Mouse (Mus musculus) lung, adult 2 months (tissue): ENCODE measurements at regions not wholly inside any gene's neighbourhood (a gene's known extent, or its start where the extent isn't known, plus 50 kb on each side); places are given as distances from the start of the nearest gene placed in this dataset.

Source experiments
- CTCF ChIP-seq: fragments of 200-500 bp; IDR thresholded peaks from 2 replicates; pipeline ENCODE4 v1.5.1; 2011; ENCODE audit warnings: mild to moderate bottlenecking, low read length, control low read depth; ENCODE audit not compliant: insufficient read depth
- POLR2A ChIP-seq: fragments of 200-500 bp; IDR thresholded peaks from 2 replicates; pipeline ENCODE4 v1.6.1; 2011; ENCODE audit warnings: low read depth, mild to moderate bottlenecking, control low read depth, low read length, borderline replicate concordance; ENCODE audit errors: extremely low read depth

DNA sequence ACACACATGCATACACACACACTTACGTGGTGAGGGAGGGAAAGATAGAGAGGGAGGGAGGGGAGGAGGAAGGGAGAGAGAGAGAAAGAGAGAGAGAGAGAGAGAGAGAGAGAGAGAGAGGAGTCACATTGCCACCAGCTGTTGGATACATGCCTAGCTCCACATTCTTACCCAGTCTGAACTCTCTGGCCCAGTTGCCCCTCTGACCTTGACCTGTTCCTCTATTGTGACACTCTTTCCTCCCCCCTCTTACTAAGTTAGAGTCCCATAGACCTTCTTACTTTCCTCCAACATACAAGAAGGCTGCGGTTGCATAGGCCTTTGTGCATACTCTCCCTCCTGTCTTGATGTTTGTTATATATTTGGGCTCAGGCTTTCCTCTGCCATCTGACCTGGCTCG lies 211.7 kb upstream of the Kazn start:
- TF ChIP-seq CTCF (no peak), POLR2A (no peak)
